Mouse (Mus musculus) liver, embryonic 16.5 days (tissue): ENCODE results near the gene Gm37240. TPM values are rescaled to one million over a fixed set of nuclear protein-coding genes. Genes with fewer than 3 reads are reported as not detected.

Source experiments
- ATAC-seq: fragments of 200-750 bp; cut with Nextera tagmentation; 2 replicates; pipeline ENCODE4 v1.8.0; 2017; ENCODE audit warnings: low read depth, mild to moderate bottlenecking, moderate number of reproducible peaks, moderate library complexity
- H3K27ac ChIP-seq: fragments of 300-500 bp; sonication (generic); 2 replicates; pipeline ENCODE4 v1.5.1; 2014; ENCODE audit warnings: mild to moderate bottlenecking, low read length
- H3K27me3 ChIP-seq: fragments of 300-500 bp; sonication (generic); 2 replicates; pipeline ENCODE4 v1.6.1; 2014; ENCODE audit warnings: low read depth, low read length, mixed read lengths; ENCODE audit not compliant: control insufficient read depth, insufficient read depth
- H3K36me3 ChIP-seq: fragments of 300-500 bp; sonication (generic); 2 replicates; pipeline ENCODE4 v1.6.1; 2014; ENCODE audit warnings: mild to moderate bottlenecking; ENCODE audit not compliant: control insufficient read depth, insufficient read depth
- H3K4me1 ChIP-seq: fragments of 300-500 bp; sonication (generic); 2 replicates; pipeline ENCODE4 v1.6.1; 2014; ENCODE audit warnings: low read depth, low read length, mixed read lengths; ENCODE audit not compliant: control insufficient read depth
- H3K4me2 ChIP-seq: fragments of 300-500 bp; sonication (generic); 2 replicates; pipeline ENCODE4 v1.6.1; 2014; ENCODE audit warnings: low read depth, low read length, mixed read lengths
- H3K4me3 ChIP-seq: fragments of 300-500 bp; sonication (generic); 2 replicates; pipeline ENCODE4 v1.5.1; 2014; ENCODE audit warnings: low read depth, mild to moderate bottlenecking, low read length
- H3K9ac ChIP-seq: fragments of 300-500 bp; sonication (generic); 2 replicates; pipeline ENCODE4 v1.6.1; 2014; ENCODE audit warnings: low read depth, low read length
- H3K9me3 ChIP-seq: fragments of 300-500 bp; sonication (generic); replicated peaks from 2 replicates; pipeline ENCODE4 v1.6.1; 2016; ENCODE audit warnings: low read length; ENCODE audit not compliant: control insufficient read depth
- WGBS: fragments of 180-500 bp; shearing (Covaris S2); extraction: QIAGEN DNeasy Blood & Tissue Kit; methylation state at CpG from one replicate; pipeline ENCODE4 v1.1.7; 2014; ENCODE audit not compliant: insufficient replicate concordance; 5-methylcytosine and 5-hydroxymethylcytosine counted together
- polyA plus RNA-seq: library from polyadenylated mRNA; unstranded; fragments of >200 nt; fragmentation: Nextera tagmentation; extraction: Ambion mirVana; gene quantifications from 2 replicates; pipeline ENCODE4 v1.2.1, GENCODE M21; 2015

Gm37240 gene
- polyA plus RNA-seq, result 0.06 and 0.65 TPM in 2 replicates

DNA sequence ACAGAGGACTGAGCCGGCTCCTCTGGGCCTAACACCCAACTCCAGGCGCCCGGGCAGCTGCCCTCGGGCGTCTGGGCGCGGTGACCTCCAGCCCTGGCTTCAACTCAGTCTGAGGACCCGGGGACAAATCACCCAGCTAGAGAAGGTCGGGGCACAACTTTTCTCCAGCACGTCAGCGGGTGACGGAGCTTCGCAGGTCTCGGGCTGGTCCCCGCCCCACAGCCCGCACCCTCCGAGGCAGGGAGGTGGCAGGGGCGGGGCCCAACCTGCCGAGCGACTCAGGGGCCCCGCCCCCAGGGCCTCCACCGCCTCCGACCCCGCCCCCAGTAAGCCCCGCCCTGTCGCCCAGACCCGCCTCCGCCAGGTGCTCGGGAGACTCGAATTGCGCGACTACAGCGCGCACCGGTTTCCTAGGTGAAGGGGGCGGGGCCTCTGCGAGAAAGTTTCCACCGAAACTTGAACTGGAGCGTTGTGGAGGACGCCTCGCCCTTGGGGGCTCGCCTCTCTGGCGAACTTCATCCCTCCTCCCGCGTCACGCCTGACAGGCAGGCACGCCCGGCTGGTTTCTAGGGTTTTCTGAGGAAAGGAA lies at the start of gene Gm37240, which contains the start of gene Glt28d2:
Gm37240 (minus strand) TSS at position 280 of the 589 bp plus-strand sequence.
Glt28d2 (minus strand) TSS at position 278 of the 589 bp plus-strand sequence.
- peak within 1 kb of the TSS; percentile 87 for H3K4me2 ChIP-seq
- peak within 1 kb of the TSS; percentile 62 for H3K4me3 ChIP-seq
- ATAC-seq, result peak; percentile 95
- no peak within 1 kb of the TSS for H3K27ac ChIP-seq
- H3K9me3 ChIP-seq, result no peaks in the 10 kb centered on the region
- H3K27me3 ChIP-seq, result peaks cover 36% of the 10 kb centered on the region
- under 1% methylated on average over 48 of the region's 48 CpGs for WGBS
- H3K9ac ChIP-seq, result peak within 1 kb of the TSS; percentile 65
- peaks cover 19% of the 10 kb centered on the region for H3K4me1 ChIP-seq
- H3K36me3 ChIP-seq, result no peaks in the 10 kb centered on the region

GRCm38 (mm10) chr3:85933586-85933985 lies 46.3 kb upstream of the Gm37240 start:
- Histone ChIP-seq H3K27ac (no peak overlapping the region), H3K36me3 (no peaks in the 10 kb centered on the region), H3K4me3 (no peak overlapping the region), H3K27me3 (no peaks in the 10 kb centered on the region), H3K9ac (no peak overlapping the region), H3K9me3 (no peaks in the 10 kb centered on the region), H3K4me1 (no peaks in the 10 kb centered on the region), H3K4me2 (no peak overlapping the region)
- no peak for ATAC-seq
- 50% methylated on average over 5 of the region's 5 CpGs for WGBS

DNA sequence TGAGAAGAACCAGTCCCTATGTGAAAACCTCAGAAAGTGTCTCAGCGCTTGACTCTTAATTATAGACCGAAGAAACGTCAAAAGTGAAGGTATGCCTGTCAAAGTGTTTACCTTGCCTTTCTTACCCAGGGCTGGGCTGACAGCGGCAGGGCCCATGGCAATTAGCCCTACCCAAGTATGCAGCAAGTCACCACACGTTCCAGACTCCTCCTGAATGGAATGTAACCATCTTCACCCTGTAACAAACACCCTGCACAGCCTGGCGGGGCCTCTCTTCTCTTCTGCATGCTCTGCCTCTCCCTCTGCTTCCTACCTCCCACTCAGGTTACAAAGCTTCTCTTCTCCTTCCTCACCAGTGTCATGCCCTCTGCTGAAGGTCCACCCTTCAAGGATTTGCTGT lies 44.5 kb upstream of the Gm37240 start:
- no peaks in the 10 kb centered on the region for H3K36me3 ChIP-seq
- no peak overlapping the region for H3K4me2 ChIP-seq
- H3K27ac ChIP-seq, result no peak overlapping the region
- WGBS, result 67% methylated on average over 6 of the region's 6 CpGs
- H3K4me1 ChIP-seq, result no peaks in the 10 kb centered on the region
- H3K9ac ChIP-seq, result no peak overlapping the region
- no peaks in the 10 kb centered on the region for H3K27me3 ChIP-seq
- ATAC-seq, result no peak
- H3K9me3 ChIP-seq, result no peaks in the 10 kb centered on the region
- H3K4me3 ChIP-seq, result no peak overlapping the region

- Histone ChIP-seq H3K9me3 (no peaks in the 10 kb centered on the region), H3K4me1 (no peaks in the 10 kb centered on the region), H3K4me3 (no peak overlapping the region), H3K27me3 (no peaks in the 10 kb centered on the region), H3K4me2 (no peak overlapping the region), H3K9ac (no peak overlapping the region), H3K36me3 (no peaks in the 10 kb centered on the region), H3K27ac (no peak overlapping the region)
- ATAC-seq, result no peak
- WGBS, result 71% methylated on average over 11 of the region's 11 CpGs
Observed at GRCm38 (mm10) chr3:85930671-85931255, 43.4 kb upstream of the Gm37240 start.

GRCm38 (mm10) chr3:85929711-85930110 lies 42.4 kb upstream of the Gm37240 start:
- ATAC-seq, result no peak

DNA sequence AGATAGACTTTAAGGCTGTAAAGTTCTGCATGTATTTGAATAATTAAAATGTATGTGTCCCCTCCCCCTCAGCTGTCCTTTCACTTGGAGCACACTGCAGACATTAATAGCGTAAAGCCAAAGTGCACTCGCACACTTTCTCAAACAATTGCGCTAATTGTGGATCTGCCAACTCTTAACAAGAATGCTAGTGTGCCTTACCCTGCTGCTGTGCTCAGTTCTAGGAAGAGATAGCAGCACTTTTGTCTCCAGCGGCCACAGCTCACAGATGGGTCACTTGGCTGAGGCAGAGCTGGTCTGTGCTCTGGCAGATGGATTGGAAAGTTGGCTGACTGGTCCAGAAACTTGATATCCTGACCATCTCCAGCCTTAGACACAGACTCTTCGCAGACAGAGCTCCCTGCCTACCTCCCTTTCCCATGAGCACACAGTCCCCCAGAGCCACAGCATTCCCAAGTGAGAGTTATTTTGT lies 40.9 kb upstream of the Gm37240 start:
- H3K9ac ChIP-seq, result no peak overlapping the region
- no peak for ATAC-seq
- no peak overlapping the region for H3K4me3 ChIP-seq
- no peak overlapping the region for H3K4me2 ChIP-seq
- H3K9me3 ChIP-seq, result no peaks in the 10 kb centered on the region
- no peak overlapping the region for H3K27ac ChIP-seq
- no peaks in the 10 kb centered on the region for H3K4me1 ChIP-seq
- H3K36me3 ChIP-seq, result no peaks in the 10 kb centered on the region
- WGBS, result 68% methylated on average over 5 of the region's 5 CpGs
- no peaks in the 10 kb centered on the region for H3K27me3 ChIP-seq

More at GRCm38 (mm10) chr3:85929711-85930110, 42.4 kb upstream of the Gm37240 start:
- Histone ChIP-seq H3K9ac (no peak overlapping the region), H3K27me3 (no peaks in the 10 kb centered on the region), H3K4me3 (no peak overlapping the region), H3K4me2 (no peak overlapping the region), H3K9me3 (no peaks in the 10 kb centered on the region), H3K36me3 (no peaks in the 10 kb centered on the region), H3K27ac (no peak overlapping the region), H3K4me1 (no peaks in the 10 kb centered on the region)
- 54% methylated on average over 5 of the region's 5 CpGs for WGBS

DNA sequence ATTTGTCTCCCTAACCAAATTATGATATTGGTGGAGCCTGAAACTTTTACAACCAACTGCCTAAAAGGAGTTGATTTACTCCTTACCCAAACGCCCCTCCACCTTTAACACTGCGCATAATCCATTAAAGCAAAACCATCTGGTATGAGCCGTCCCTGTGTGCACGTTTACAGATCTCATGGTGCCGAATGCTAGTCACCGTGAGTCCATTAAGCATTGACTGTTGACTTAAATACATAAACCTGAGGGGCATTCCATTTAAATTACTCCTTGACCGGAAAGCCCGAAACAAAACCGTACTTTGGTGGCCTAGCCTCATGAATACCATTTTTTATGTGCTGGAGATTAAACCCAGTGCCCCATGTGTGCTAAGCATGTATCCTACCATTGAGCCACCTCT lies 40.0 kb upstream of the Gm37240 start:
- H3K4me3 ChIP-seq, result no peak overlapping the region
- 76% methylated on average over 9 of the region's 9 CpGs for WGBS
- H3K4me1 ChIP-seq, result no peaks in the 10 kb centered on the region
- no peaks in the 10 kb centered on the region for H3K36me3 ChIP-seq
- no peak for ATAC-seq
- H3K9ac ChIP-seq, result no peak overlapping the region
- no peak overlapping the region for H3K4me2 ChIP-seq
- no peaks in the 10 kb centered on the region for H3K9me3 ChIP-seq
- no peaks in the 10 kb centered on the region for H3K27me3 ChIP-seq
- H3K27ac ChIP-seq, result no peak overlapping the region

DNA sequence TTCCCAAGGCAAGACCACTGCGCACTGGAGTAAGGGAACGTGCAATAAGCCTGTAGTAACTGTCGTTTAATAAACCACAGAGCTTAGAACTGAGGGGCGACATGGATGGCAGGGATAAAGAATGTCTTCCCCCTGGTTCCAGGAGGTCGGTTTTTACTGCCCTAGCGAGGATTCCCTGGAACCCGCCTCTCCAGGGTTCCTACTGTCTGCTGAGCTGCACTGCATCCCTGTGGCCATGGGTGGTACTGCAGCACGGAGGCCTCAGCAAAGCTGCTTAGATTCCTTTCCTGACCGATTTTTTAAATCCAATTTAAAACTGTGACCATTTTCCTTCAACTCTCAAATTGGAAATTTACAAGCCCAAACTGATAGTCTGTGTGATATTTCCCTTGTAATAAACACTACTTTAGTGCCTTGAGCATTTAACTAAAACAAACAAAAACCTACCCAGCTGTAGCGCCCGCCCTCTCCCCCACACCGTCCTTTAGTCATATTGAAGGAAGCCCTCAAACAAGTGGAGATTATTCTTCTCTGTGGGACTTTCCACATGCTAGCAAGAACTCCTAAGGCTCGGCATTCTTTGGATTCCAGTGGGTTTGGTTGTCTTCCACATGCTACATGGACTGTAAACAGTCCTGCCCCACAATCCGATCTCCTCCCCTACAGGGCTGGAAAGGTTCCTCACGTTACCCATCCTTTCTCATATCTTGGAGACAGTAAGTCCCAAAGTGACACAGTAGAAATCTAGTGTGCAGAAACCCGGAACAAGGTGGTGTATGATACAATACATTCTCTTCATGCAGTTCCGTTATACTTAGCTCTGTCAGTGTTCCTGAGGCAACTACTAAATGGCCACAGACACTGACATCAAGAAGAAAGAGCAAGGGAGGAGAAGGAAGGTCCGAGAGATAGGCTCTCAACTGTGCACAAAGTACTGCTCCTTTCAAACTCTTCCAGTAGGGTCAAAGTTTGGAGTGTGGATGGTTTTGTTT lies 36.9 kb upstream of the Gm37240 start:
- ATAC-seq, result no peak
- Histone ChIP-seq H3K9me3 (no peaks in the 10 kb centered on the region), H3K4me1 (no peaks in the 10 kb centered on the region), H3K27me3 (no peaks in the 10 kb centered on the region), H3K36me3 (no peaks in the 10 kb centered on the region), H3K9ac (no peak overlapping the region), H3K4me3 (no peak overlapping the region), H3K4me2 (no peak overlapping the region), H3K27ac (no peak overlapping the region)
- 35% methylated on average over 18 of the region's 18 CpGs for WGBS
